Mouse (Mus musculus): ENCODE measurements around the gene Tulp2. TPM values are rescaled to one million over a fixed set of nuclear protein-coding genes. Genes with fewer than 3 reads are reported as not detected.

The Tulp2 gene
- polyA plus RNA-seq (2015; fragmentation: Nextera tagmentation; extraction: Ambion mirVana), result 0.74 and 1.0 TPM in 2 replicates

DNA sequence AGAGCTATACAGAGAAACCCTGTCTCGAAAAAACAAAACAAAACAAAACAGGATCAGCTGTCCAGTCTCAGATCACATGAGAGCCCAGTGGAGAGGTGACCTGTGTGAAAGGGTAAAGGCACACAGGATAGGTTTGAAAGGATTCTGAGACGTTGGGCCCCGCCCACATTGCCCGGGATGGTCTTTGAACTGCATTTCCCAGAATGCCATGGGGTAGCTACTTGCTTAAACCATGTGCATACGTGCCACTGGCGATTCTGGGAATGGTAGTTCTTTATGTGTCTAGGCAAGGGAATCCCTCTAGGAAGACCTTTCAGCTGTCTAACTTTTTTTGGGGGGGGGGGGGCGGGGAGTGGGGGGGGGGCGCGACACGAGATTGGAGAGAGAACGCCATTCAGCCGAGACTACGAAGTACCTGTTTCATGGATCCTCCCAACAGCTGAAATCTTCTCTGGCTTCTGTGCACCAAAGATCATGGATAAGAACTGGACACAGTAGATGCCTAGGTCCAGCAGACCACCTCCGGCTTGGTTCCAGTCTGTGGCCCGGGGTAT is at the start of gene Tulp2:
TSS of gene Tulp2 (plus strand) at position 504 of the 554 bp plus-strand sequence.
- WGBS, result 49% methylated on average over 15 of the region's 15 CpGs
- peak; percentile 74; the same call in 1 of the 2 replicates for ATAC-seq (ENCODE audit: extremely low read depth, insufficient number of reproducible peaks, low FRiP score, low TSS enrichment)

DNA sequence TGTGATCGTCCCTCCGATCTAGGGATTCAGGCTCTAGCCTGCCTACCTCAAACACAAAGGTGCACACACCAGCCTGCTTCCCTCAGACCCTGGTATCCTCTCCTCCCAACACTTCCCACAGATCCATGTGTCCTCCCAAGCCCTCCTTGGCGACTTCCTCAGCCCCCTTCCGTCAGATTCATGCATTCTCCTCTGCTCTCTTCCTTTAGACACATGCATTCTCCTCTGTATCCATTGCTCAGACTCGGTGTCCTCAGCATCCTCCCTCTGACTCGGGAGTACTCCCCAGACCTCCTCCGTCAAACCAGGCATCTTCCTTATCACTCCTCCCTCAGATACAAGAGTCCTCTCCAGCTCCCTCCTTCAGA is 47.9 kb upstream of the Tulp2 start:
- H3K36me3 ChIP-seq, result peaks cover 44% of the 10 kb centered on the region
- no peaks in the 10 kb centered on the region for H3K27me3 ChIP-seq (replicated peaks)
- no peaks in the 10 kb centered on the region for H3K9me3 ChIP-seq
- H3K4me2 ChIP-seq, result peak overlapping the region; percentile 97
- 4% methylated on average over 7 of the region's 7 CpGs for WGBS
- peak overlapping the region; percentile 80 for H3K4me3 ChIP-seq
- no peak for ATAC-seq (ENCODE audit: extremely low read depth, insufficient number of reproducible peaks, low FRiP score, low TSS enrichment)
- H3K9ac ChIP-seq, result peak overlapping the region; percentile 92
- peak overlapping the region; percentile 90 for H3K27ac ChIP-seq (replicated peaks)
- peaks cover 45% of the 10 kb centered on the region for H3K4me1 ChIP-seq

More for the DNA sequence above, at the start of gene Tulp2:
- Histone ChIP-seq H3K9ac (no peak within 1 kb of the TSS), H3K27me3 (replicated peaks) (no peaks in the 10 kb centered on the region), H3K4me3 (no peak within 1 kb of the TSS), H3K27ac (replicated peaks) (no peak within 1 kb of the TSS), H3K9me3 (no peaks in the 10 kb centered on the region), H3K36me3 (0 out of 2 replicates have a peak, but pooled peaks cover 5% of the 10 kb centered on the region), H3K4me1 (no peaks in the 10 kb centered on the region), H3K4me2 (no peak within 1 kb of the TSS)

DNA sequence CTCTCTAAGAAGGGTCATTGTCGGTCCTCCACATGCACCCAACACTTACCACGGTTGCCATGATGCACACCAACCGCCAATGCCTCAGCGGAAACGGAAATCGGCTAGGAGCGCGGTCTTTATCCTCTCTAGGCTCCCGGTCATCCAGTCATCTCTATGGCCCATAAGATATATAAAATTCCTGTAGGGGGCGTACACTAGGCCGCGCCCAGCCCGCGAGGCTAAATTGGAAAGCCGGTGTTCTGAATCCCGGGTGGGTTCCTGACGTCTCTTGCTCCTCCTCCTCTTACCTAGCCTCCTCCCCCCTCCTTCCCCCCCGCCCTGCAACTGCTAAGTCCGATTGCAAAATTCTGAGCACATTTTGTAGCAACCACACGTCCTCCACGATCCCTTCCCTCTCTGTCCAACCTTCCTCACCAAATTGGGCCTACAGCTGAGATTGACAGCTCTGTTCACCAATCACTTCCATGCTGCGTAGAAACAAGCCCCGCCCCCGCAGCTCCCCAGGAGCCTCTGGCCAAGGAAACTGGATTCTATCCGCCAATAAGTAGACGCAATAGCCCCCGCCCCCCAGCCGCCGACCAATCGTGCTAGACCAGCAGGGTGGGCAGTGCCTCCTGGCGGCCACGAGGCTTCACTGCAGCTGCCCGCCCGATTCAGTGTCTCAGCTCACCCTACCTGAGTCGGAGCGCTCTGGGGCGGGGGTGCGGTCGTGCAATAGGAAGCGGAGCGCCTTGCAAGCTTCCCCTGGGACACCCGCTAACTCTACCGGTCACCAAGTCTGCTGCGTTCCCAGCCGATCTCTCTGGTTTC is 47.3 kb upstream of the Tulp2 start, which contains the start of gene Gys1:
TSS of gene Gys1 (plus strand) at position 642 of the 813 bp plus-strand sequence.
- Histone ChIP-seq H3K27me3 (replicated peaks) (no peaks in the 10 kb centered on the region), H3K4me1 (peaks cover 45% of the 10 kb centered on the region), H3K9me3 (no peaks in the 10 kb centered on the region), H3K4me3 (peak within 1 kb of the TSS; percentile 80), H3K36me3 (peaks cover 41% of the 10 kb centered on the region), H3K9ac (peak within 1 kb of the TSS; percentile 95), H3K4me2 (peak within 1 kb of the TSS; percentile 97), H3K27ac (replicated peaks) (peak within 1 kb of the TSS; percentile 92)
- WGBS, result under 1% methylated on average over 45 of the region's 45 CpGs
- peak; percentile 88 for ATAC-seq (ENCODE audit: extremely low read depth, insufficient number of reproducible peaks, low FRiP score, low TSS enrichment)

DNA sequence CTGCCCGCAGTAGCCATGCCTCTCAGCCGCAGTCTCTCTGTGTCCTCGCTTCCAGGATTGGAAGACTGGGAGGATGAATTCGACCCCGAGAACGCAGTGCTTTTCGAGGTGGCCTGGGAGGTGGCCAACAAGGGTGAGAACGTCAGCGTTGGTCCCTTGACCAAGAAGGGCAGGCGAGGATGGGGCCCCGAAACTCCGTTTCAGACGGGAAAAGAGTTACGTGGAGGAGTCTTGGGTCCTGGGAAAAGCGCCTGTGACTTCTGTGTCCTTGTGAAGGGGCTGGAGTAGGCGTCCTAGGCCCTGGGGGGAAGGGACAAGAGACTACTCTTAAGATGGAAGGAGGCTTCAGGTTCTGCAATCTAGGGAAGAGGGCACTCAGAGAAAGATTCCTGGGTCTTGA is 46.6 kb upstream of the Tulp2 start:
- peak overlapping the region; percentile 97 for H3K4me2 ChIP-seq
- H3K9me3 ChIP-seq, result no peaks in the 10 kb centered on the region
- H3K4me1 ChIP-seq, result peaks cover 45% of the 10 kb centered on the region
- no peak for ATAC-seq (ENCODE audit: extremely low read depth, insufficient number of reproducible peaks, low FRiP score, low TSS enrichment)
- peak overlapping the region; percentile 80 for H3K4me3 ChIP-seq
- no peaks in the 10 kb centered on the region for H3K27me3 ChIP-seq (replicated peaks)
- H3K36me3 ChIP-seq, result peaks cover 41% of the 10 kb centered on the region
- peak overlapping the region; percentile 92 for H3K27ac ChIP-seq (replicated peaks)
- H3K9ac ChIP-seq, result peak overlapping the region; percentile 95
- WGBS, result 2% methylated on average over 16 of the region's 16 CpGs

DNA sequence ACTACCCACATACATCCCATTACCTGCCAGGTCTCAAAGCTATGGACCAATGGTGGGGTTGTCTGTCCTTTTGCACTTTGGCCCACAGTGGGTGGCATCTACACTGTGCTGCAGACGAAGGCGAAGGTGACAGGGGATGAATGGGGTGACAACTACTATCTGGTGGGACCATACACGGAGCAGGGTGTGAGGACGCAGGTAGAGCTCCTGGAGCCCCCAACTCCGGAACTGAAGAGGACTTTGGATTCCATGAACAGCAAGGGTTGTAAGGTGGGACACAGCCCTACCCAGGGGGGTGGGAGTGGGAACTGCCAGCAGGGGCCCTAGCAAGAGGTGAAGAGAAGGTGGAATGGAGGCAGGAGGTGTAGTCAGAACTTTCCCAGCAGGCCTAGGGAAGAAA is 45.2 kb upstream of the Tulp2 start:
- Histone ChIP-seq H3K36me3 (peaks cover 41% of the 10 kb centered on the region), H3K27ac (replicated peaks) (no peak overlapping the region), H3K9ac (peak overlapping the region; percentile 95), H3K4me2 (peak overlapping the region; percentile 97), H3K27me3 (replicated peaks) (no peaks in the 10 kb centered on the region), H3K9me3 (no peaks in the 10 kb centered on the region), H3K4me1 (peaks cover 45% of the 10 kb centered on the region), H3K4me3 (peak overlapping the region; percentile 80; the same call in 1 of the 2 replicates)
- no peak for ATAC-seq (ENCODE audit: extremely low read depth, insufficient number of reproducible peaks, low FRiP score, low TSS enrichment)
- WGBS, result 76% methylated on average over 5 of the region's 5 CpGs

DNA sequence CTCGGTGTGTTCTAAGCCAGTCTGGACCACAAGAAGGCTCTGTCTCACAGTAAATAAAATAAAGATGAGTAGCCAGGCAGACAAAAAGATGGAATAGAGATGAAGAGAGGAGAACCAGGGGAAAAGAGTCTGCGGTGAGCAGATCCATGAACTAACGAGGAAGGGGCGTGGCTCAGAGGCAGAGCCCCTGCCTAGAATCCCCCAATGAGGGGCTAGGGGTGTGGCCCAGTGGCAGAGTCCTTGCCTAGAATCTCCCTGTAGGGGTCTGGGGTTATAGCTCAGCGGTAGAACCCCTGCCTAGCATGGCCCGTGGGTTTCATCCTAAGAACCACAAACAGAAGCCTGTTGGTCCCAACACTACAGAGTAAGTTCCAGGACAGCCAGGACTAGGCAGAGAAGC is 44.6 kb upstream of the Tulp2 start:
- H3K27me3 ChIP-seq (replicated peaks), result no peaks in the 10 kb centered on the region
- peak overlapping the region; percentile 4; the same call in 1 of the 2 replicates for H3K4me3 ChIP-seq
- H3K4me1 ChIP-seq, result peaks cover 45% of the 10 kb centered on the region
- ATAC-seq (ENCODE audit: extremely low read depth, insufficient number of reproducible peaks, low FRiP score, low TSS enrichment), result no peak
- H3K9me3 ChIP-seq, result no peaks in the 10 kb centered on the region
- H3K36me3 ChIP-seq, result peaks cover 41% of the 10 kb centered on the region
- H3K4me2 ChIP-seq, result peak overlapping the region; percentile 97
- H3K27ac ChIP-seq (replicated peaks), result no peak overlapping the region
- WGBS, result 36% methylated on average over 6 of the region's 6 CpGs
- H3K9ac ChIP-seq, result peak overlapping the region; percentile 95

DNA sequence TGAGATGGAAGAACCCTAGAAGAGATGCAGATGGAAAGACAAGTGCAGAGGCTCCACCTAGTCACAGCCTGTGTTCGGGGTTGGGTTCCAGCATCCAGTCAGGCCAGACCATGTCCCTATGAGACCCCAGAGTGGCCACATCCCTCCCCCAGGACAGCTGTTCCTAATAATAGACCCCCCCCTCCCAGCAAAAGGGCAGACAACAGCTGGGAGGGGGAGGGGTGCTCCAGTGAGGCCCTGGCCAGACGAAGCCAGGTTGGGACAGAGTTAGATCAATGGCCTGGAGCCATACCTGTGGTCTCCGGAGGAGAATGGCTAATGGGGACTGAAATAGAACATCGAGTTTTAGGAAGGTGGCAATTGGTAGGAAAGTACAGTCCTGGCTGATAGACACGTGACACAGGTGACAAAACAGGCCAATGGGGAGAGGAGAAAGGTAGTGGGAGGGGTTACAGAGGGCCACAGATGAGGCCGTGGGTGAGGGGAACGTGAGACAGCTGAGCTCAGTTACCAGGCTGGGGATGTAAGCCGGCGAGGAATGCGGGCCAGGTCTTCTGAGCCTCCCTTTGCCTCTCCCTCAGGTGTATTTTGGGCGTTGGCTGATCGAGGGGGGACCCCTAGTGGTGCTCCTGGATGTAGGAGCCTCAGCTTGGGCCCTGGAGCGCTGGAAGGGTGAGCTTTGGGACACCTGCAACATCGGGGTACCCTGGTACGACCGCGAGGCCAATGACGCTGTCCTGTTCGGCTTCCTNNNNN is 44.0 kb upstream of the Tulp2 start, which contains the start of gene Ruvbl2:
TSS of gene Ruvbl2 (minus strand) at position 576 of the 756 bp plus-strand sequence.
- Histone ChIP-seq H3K4me1 (peaks cover 43% of the 10 kb centered on the region), H3K27ac (replicated peaks) (no peak within 1 kb of the TSS), H3K36me3 (peaks cover 43% of the 10 kb centered on the region), H3K9ac (peak within 1 kb of the TSS; percentile 95), H3K4me2 (peak within 1 kb of the TSS; percentile 97), H3K4me3 (peak within 1 kb of the TSS; percentile 4; the same call in 1 of the 2 replicates), H3K27me3 (replicated peaks) (no peaks in the 10 kb centered on the region), H3K9me3 (no peaks in the 10 kb centered on the region)
- WGBS, result 24% methylated on average over 19 of the region's 19 CpGs
- ATAC-seq (ENCODE audit: extremely low read depth, insufficient number of reproducible peaks, low FRiP score, low TSS enrichment), result no peak

DNA sequence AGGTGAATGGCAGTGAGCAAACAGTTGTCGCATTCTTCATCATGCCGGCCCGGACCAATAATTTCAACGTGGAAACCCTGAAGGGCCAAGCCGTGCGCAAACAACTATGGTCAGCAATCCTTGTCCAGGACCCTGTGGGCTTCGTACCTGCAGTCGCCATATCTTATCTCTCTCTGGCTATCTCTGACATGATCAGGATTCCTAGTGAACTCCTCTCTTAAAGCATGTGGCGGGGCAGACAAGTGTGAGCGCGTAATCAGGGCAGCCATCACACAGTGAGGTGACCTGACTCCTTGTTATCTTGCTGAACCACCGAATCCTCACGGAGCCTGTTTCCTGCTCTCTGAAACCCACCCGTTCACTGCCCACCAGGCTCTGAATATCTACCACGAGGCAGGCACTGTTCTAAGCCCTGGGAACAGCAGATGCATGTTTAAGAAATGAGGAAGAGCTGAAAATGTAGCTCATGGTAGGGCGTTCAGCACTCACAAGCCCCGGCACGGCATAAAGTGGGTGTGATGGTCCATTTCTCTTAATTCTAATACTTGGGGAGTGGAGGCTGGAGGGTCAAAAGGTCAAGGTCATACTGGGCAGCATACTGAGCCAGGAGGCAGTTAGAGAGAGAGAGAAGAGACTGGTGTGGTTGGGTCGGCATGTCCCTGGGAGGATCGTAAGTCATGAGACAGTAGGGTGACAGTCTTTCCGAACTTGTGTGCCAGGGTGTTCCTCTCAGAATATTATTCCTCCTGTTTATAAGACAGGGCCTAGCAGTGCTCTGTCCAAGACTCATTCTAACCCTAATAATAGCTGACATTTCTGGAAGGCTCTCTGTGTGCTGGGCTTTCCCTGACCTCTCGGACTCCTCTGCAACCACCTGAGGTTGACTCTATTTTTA is 37.9 kb upstream of the Tulp2 start:
- Histone ChIP-seq H3K9ac (no peak overlapping the region), H3K36me3 (peaks cover 84% of the 10 kb centered on the region), H3K4me1 (peaks cover 9% of the 10 kb centered on the region), H3K27ac (replicated peaks) (no peak overlapping the region), H3K4me3 (no peak overlapping the region), H3K4me2 (no peak overlapping the region), H3K9me3 (no peaks in the 10 kb centered on the region), H3K27me3 (replicated peaks) (no peaks in the 10 kb centered on the region)
- ATAC-seq (ENCODE audit: extremely low read depth, insufficient number of reproducible peaks, low FRiP score, low TSS enrichment), result 0 out of 2 replicates have a peak, but pooled peaks have one; percentile 10
- WGBS, result 66% methylated on average over 22 of the region's 22 CpGs

DNA sequence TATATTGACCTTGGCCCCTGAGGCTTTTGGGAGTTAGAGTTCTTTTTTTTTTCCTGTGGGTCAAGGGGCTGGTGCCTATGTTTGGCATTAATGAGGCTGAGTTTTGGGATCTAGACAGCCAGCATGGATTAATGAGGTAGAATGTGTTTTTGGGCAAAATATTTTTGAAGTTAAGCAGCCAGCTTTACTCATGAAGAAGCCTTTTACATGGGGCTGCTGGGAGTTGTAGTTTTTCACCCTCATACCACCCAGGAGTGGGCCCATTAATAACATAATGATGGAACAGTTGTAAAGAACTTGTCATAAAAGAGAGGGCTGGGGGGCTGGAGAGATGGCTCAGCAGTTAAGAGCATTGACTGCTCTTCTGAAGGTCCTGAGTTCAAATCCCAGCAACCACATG is 35.1 kb upstream of the Tulp2 start:
- H3K4me2 ChIP-seq, result no peak overlapping the region
- no peak for ATAC-seq (ENCODE audit: extremely low read depth, insufficient number of reproducible peaks, low FRiP score, low TSS enrichment)
- no peaks in the 10 kb centered on the region for H3K9me3 ChIP-seq
- H3K27me3 ChIP-seq (replicated peaks), result no peaks in the 10 kb centered on the region
- no peak overlapping the region for H3K4me3 ChIP-seq
- H3K27ac ChIP-seq (replicated peaks), result no peak overlapping the region
- peaks cover 10% of the 10 kb centered on the region for H3K4me1 ChIP-seq
- peaks cover 81% of the 10 kb centered on the region for H3K36me3 ChIP-seq
- no peak overlapping the region for H3K9ac ChIP-seq

DNA sequence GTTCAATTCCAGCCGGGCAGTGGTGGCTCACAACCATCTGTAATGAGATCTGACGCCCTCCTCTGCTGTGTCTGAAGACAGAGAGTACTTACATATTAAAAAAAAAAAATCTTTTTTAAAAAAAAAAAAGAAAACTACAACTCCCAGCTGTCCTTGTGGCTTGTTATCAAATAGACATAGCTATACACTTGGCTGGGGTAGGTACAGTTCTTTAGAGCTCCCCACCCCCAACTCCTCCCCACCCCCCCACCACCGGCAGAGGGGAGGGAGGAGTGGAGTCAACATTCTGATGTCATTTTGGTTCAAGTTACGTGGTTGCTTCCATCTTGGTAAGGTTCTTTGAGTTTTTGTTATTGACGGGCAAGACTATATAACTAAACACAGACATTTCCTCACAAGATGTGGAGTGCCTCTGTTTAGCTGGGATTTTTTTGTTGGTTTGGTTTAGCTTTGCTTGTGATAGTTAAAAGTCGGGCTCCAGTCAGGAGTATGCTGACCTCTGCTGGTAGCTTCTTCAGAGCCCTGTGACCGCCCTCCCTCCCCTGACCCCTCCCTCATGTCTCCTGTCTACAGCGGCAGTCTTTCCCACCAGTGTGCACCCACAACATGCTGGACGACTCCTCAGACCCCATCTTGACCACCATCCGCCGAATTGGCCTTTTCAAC is 34.2 kb upstream of the Tulp2 start:
- Histone ChIP-seq H3K9me3 (no peaks in the 10 kb centered on the region), H3K4me1 (peaks cover 14% of the 10 kb centered on the region), H3K4me3 (peak overlapping the region; percentile 11; the same call in 1 of the 2 replicates), H3K27me3 (replicated peaks) (no peaks in the 10 kb centered on the region), H3K4me2 (peak overlapping the region; percentile 40; the same call in 1 of the 2 replicates), H3K36me3 (peaks cover 83% of the 10 kb centered on the region), H3K9ac (peak overlapping the region; percentile 55), H3K27ac (replicated peaks) (no peak overlapping the region)
- ATAC-seq (ENCODE audit: extremely low read depth, insufficient number of reproducible peaks, low FRiP score, low TSS enrichment), result 0 out of 2 replicates have a peak, but pooled peaks have one; percentile 14
- 28% methylated on average over 11 of the region's 11 CpGs for WGBS
